In genomic region chrX:99003046-99003445, GRCm38 (mm10) we compare ENCODE assay signal across 8 mouse cellular contexts. TPM values are rescaled to one million over a fixed set of nuclear protein-coding genes. Genes with fewer than 3 reads are reported as not detected.
DNase-seq lines count a peak whose midpoint lies in the region; ATAC-seq lines count a peak whose summit lies in the region.

Stard8 (plus strand) TSS chrX:99003248.

- ATAC-seq in heart, embryonic 11.5 days (replicated peaks; ENCODE audit: insufficient number of reproducible peaks, low FRiP score, low TSS enrichment): no peak
- ATAC-seq in limb, embryonic 12.5 days (ENCODE audit: insufficient number of reproducible peaks, insufficient read depth, low FRiP score, low TSS enrichment, low read depth): no peak
- ATAC-seq in forebrain, embryonic 16.5 days: no peak

- DNase-seq in Muller cell, postnatal 12 days (ENCODE audit: inconsistent ontology term): peak; percentile 11
- DNase-seq in adrenal gland, adult 2 months: peak; percentile 58
- DNase-seq in right cerebral cortex, postnatal 14 days: no peak
- DNase-seq in frontal cortex, postnatal 25 days (ENCODE audit: low spot score in 2 of 2): no peak
- no peak for DNase-seq in c-Kit-positive CD71-positive TER-119-positive erythroid progenitor cells, embryonic 14.5 days (ENCODE audit: low spot score)

- H3K4me2 ChIP-seq in heart, embryonic 11.5 days: peak within 1 kb of the TSS; percentile 36
- peak within 1 kb of the TSS; percentile 26 for H3K4me2 ChIP-seq in limb, embryonic 12.5 days
- H3K4me2 ChIP-seq in forebrain, embryonic 16.5 days (ENCODE audit: low read length): no peak within 1 kb of the TSS

- H3K9me3 ChIP-seq in heart, embryonic 11.5 days (replicated peaks; ENCODE audit: control insufficient read depth, low read length): no peaks in the 10 kb centered on the region
- H3K9me3 ChIP-seq in limb, embryonic 12.5 days: no peaks in the 10 kb centered on the region
- H3K9me3 ChIP-seq in forebrain, embryonic 16.5 days (ENCODE audit: control insufficient read depth, low read length): no peaks in the 10 kb centered on the region

- no peak within 1 kb of the TSS; the same call in 1 of the 2 replicates for H3K9ac ChIP-seq in heart, embryonic 11.5 days (ENCODE audit: low read depth, low read length)
- no peak within 1 kb of the TSS for H3K9ac ChIP-seq in limb, embryonic 12.5 days (replicated peaks)
- no peak within 1 kb of the TSS for H3K9ac ChIP-seq in forebrain, embryonic 16.5 days (replicated peaks; ENCODE audit: low read depth, low read length)

- 0 out of 2 replicates have a peak within 1 kb of the TSS, but pooled peaks have one; percentile 22 for H3K27ac ChIP-seq in heart, embryonic 11.5 days (ENCODE audit: low read depth, low read length)
- H3K27ac ChIP-seq in limb, embryonic 12.5 days: no peak within 1 kb of the TSS; the same call in 1 of the 2 replicates
- no peak within 1 kb of the TSS for H3K27ac ChIP-seq in forebrain, embryonic 16.5 days (ENCODE audit: low read length)

- WGBS in heart, embryonic 11.5 days (ENCODE audit: insufficient replicate concordance): 33% methylated on average over 9 of the region's 9 CpGs
- WGBS in limb, embryonic 12.5 days: 44% methylated on average over 9 of the region's 9 CpGs
- WGBS in forebrain, embryonic 16.5 days: 54% methylated on average over 8 of the region's 9 CpGs

- H3K4me1 ChIP-seq in heart, embryonic 11.5 days (ENCODE audit: control insufficient read depth, insufficient read depth, low read length): 0 out of 2 replicates have a peak, but pooled peaks cover 4% of the 10 kb centered on the region
- no peaks in the 10 kb centered on the region; the same call in 1 of the 2 replicates for H3K4me1 ChIP-seq in limb, embryonic 12.5 days (replicated peaks)
- no peaks in the 10 kb centered on the region for H3K4me1 ChIP-seq in forebrain, embryonic 16.5 days (replicated peaks; ENCODE audit: control insufficient read depth, insufficient read depth, low read length)

- no peaks in the 10 kb centered on the region for H3K36me3 ChIP-seq in heart, embryonic 11.5 days (ENCODE audit: control insufficient read depth, insufficient read depth, low read length)
- no peaks in the 10 kb centered on the region for H3K36me3 ChIP-seq in limb, embryonic 12.5 days
- H3K36me3 ChIP-seq in forebrain, embryonic 16.5 days (ENCODE audit: control insufficient read depth, insufficient read depth): no peaks in the 10 kb centered on the region

- peaks cover 3% of the 10 kb centered on the region; the same call in 1 of the 2 replicates for H3K27me3 ChIP-seq in heart, embryonic 11.5 days (ENCODE audit: control insufficient read depth, insufficient read depth, low read length)
- H3K27me3 ChIP-seq in limb, embryonic 12.5 days: peaks cover 49% of the 10 kb centered on the region
- no peaks in the 10 kb centered on the region for H3K27me3 ChIP-seq in forebrain, embryonic 16.5 days (replicated peaks; ENCODE audit: control insufficient read depth, insufficient read depth, low read length)

- 0 out of 2 replicates have a peak within 1 kb of the TSS, but pooled peaks have one; percentile 15 for H3K4me3 ChIP-seq in heart, embryonic 11.5 days (ENCODE audit: low read depth, low read length)
- H3K4me3 ChIP-seq in limb, embryonic 12.5 days (replicated peaks): no peak within 1 kb of the TSS
- no peak within 1 kb of the TSS for H3K4me3 ChIP-seq in forebrain, embryonic 16.5 days (replicated peaks; ENCODE audit: low read length)

RNA-seq across cellular contexts. Expression of gene Stard8, which starts in this region (rescaled TPM):
- total RNA-seq in adrenal gland, adult 2 months (2021): 10 to 100 TPM; 35.7 to 42.7 TPM
- polyA plus RNA-seq in adrenal gland, adult 2 months (2012; rRNA removed): 74.1 and 74.4 TPM in 2 replicates
- 7.9 and 11.8 TPM in 2 replicates for polyA plus RNA-seq in heart, embryonic 11.5 days (2014; fragmentation: Nextera tagmentation; extraction: Ambion mirVana)
- 6.7 and 8.3 TPM in 2 replicates for polyA plus RNA-seq in limb, embryonic 12.5 days (2016; fragmentation: Nextera tagmentation; extraction: Ambion mirVana)
- polyA plus RNA-seq in forebrain, embryonic 16.5 days (2015; fragmentation: Nextera tagmentation; extraction: Ambion mirVana): 3.7 and 6.1 TPM in 2 replicates

Comparison
In these comparisons a context has a peak if more than half of its experiments do, and no peak if none do; other contexts are left out.
1. DNase-seq: peak in Muller cell, postnatal 12 days (single experiment) and adrenal gland, adult 2 months (single experiment); none in right cerebral cortex, postnatal 14 days (single experiment), frontal cortex, postnatal 25 days (0 of 2) and c-Kit-positive CD71-positive TER-119-positive erythroid progenitor cells, embryonic 14.5 days (single experiment).